Mouse (Mus musculus) kidney, adult 8-10 months (tissue): Measurements from ENCODE around the gene Gipc3.

Experiments used
- DNase-seq, 2 experiments: peaks; one replicate each; pipeline ENCODE4 v3.0.0; 2022

Gipc3 gene

DNA sequence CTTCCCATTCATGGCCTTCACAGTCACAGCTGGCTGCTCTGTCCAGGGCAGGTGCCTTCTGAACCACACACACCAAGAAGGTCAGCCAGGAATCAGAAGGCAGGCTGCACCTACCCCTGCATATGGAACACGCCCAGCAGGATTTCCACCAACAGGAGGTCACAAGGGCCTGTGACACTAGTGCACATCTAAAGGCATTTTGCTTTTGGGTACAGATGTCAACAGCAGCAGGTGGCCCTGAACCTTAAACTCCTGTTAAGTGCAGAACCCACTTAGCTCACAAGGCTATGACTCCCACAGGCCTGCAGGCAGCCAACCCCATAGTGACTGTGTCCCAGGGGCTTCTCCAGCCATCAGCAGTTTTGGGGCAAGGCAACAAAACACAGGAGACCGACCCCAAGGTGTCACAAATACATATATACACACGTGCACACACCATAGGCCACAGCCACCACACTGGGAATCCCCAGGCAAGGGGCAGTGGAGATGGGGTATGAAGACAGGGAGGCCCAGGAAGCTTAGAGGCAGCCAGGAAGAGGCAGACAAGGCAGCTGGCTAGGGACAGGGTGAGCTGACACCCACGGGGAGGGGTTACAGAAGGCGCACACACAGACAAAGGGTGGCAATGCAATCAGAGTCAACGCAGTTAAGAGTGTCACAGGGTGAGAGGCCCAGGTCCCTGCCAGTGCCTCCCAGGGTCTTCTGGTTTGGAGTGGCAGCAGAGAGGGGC is 23.6 kb upstream of the Gipc3 start:
- no peak for DNase-seq

DNA sequence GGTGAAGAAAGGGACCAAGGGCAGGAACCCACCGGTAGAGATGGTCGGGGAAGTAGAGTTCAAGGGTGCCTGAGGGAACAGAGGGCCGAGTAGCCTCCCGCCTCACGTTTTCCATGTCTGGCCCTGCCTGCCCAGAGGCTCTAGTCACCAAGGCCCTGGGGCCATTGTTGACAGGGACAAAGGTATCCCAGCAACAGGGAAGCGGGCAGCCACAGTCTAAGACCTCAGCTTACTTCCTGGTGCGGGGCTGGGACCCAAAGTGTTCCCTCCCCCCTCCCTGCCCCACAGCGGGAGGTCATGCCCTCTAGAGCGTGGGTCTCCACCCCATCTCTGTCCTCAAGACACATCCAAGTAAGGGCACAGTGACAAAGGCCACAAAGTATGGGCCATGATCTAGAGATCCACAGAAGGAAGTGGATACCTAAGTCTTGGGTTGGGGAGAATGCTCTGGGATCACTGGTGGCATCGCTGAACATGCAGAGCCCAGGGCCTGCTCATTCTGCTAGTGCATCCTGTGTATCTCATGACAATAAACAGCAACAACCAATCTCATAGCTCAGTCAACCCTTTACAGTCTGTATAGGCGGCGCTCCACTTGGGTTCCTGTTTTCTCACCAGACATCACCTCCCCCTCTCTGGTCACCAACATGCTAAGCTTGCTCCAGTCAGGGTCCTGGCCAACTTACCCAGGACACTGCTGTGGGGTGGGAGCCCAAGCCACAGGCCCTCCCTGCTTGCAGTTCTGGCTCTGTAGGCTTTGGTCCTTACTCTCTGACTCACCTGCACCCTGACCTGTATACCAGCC is 22.8 kb upstream of the Gipc3 start, which contains the start of gene 4930404N11Rik:
4930404N11Rik (minus strand) TSS at position 145 of the 805 bp plus-strand sequence.
- no peak for DNase-seq

DNA sequence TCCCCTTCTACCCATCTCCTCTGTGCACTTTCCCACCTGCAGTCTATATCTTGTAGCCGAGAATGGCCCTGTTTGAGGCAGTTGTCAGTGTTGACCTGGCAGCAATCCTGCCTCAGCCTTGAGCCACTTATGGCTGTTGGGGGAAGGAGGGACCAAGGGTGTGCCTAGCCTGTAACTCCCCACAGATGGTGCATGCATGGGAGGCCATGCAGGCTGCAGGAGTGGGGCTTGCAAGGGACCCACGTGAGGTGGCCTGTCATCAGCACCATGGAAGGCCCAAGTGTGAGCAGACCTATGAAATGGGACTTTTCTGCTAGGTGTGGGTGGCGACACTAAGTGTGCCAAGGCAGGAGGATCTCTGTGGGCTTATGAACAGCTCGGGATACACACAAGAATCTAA is 22.0 kb upstream of the Gipc3 start:
- DNase-seq = no peak

DNA sequence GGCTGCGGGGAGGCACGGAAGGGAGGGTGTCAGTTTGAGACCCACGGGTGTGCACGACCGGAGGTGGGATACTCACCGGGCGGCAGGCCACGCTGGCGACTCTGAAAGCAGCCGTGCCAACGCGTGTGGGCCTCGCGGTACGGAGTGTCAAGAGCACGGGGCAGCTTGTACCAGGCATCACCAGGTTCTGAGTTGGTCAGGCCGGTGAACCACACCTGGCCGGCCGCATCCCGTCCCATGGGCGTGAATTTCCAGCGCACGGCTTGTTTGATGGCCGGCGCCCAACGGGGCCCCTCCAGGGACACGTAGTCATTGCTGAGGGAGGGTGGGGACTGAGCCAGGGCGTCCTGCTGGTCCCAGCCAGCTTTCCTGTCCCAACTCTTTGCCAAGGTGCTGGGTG is 21.6 kb upstream of the Gipc3 start:
- no peak for DNase-seq

DNA sequence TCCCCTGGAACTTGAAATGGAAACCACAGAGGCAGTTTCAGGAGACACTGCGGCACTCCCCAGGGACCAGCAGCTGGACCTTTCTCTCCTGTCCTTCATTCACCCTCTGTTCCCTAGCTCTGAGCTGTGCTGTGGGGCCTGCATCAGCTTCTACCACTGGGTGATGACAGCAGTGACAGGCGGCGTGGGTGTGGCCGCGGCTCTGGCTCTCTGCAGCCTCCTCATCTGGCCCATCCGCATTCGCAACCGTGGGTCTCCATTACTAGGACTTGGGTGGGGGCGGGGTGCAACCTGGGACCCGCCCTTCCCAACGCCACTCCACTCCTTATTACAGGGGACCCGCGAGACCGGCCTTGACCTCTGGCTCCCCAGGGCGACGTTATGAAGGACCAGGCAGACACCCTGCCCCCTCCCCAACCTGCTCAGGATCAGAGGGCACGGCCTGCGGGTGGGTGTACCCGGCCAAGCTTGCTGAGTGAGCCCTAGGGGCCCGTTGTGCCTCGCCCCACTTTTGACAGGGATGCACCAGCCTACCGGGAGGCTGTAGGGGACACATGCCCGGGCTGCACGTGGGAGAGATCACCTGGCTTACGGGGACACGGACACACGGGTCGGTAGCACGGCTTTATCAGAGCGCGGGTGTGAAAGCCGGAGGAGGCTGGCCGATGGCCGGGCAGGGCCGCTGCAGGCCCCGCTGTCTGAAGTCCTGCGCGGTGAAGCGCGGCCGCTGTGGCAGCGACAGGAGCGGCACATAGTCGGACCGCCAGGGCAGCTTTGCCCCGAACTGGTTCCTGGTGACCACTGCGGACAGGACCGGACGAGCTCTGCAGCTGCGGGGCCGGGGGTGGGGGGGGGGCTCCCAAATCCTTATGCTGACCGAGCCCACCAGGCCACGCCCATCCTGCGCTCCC is 20.6 kb upstream of the Gipc3 start:
- no peak for DNase-seq

DNA sequence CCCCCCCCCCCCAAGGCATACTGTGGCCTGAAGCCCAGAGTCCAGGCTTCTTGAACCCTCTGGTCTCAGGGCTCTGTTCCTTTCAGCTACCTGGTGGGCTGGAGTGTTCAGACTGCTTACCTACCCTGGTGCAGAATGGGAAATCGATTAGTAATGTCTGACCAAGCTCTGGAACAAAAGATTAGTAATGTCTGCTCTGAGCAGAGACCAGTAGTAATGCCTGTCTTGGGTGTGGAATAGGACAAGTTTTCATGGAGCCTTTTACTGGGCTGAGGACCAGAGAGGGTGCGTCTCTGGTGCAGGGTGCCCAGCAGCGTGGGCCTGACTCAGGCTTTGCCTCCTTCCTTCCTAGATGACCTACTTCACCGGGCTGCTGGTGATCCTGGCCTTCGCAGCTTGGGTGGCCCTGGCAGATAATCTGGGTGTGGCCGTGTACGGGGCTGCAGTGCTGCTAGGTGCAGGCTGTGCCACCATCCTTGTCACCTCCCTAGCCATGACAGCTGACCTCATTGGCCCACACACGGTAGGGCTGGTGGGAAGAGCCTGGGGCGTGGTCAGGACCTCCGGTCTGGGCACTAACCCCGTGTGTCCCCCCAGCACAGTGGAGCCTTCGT is 19.4 kb upstream of the Gipc3 start:
- DNase-seq = no peak

DNA sequence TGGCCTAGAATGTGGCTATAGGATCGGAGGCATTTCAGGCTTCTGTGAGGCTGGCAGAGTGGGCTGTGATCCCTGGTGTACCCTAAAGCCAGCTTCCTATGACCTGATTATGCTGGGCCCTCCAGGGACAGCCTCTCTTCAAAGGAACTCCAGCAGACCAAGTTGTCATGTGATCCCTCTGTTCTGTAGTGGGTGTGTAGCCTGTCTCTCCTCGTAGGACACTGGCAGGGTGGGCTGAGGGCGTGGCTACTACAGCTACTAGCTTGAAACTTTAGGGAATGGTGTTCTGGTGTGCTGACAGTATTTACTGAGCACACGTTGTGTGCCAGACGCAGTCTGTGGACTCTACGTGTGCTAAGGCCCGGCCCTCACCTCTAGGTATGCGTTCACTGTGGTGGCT is 17.7 kb upstream of the Gipc3 start:
- DNase-seq = no peak

DNA sequence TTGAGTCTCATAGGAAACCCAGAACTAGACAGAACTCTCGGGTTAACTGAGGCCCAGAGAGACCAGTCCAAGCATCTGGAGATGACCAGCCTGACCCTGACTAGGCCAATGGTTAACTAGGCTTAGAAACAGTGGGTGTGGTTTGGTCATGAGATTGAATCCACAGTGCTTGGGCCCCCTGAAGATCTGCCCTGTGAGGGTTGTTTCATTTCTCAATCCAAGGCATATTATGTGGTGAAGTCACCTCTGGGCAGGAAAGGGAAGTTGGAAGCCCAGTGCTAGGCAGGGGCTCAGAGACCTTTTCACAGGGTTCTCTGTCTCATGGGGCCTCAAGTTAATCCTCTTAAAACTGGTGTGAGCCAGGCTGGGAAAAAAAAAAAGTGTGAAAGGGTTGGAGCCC is 15.8 kb upstream of the Gipc3 start:
- DNase-seq = peak; percentile 49 to 70

DNA sequence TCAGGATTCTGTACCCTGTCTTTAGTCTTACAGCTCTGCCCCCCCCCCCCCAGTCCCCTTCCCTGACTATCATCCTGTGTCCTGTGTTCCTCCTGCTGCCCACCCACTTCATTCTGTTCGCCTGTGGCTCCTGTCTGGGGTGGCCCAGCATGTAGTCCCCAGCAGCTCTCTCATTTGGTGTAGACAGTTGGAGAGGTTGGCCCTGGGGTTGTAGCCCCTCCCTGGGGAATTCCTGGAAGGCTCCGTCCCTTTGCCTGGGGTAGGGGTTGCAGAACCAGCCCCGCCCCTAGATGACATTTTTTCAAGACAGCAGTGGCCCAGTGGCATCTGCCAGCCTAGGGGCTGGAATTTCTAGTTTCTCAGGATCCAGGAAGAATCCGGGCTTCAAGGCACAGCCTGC is 15.1 kb upstream of the Gipc3 start:
- no peak for DNase-seq

DNA sequence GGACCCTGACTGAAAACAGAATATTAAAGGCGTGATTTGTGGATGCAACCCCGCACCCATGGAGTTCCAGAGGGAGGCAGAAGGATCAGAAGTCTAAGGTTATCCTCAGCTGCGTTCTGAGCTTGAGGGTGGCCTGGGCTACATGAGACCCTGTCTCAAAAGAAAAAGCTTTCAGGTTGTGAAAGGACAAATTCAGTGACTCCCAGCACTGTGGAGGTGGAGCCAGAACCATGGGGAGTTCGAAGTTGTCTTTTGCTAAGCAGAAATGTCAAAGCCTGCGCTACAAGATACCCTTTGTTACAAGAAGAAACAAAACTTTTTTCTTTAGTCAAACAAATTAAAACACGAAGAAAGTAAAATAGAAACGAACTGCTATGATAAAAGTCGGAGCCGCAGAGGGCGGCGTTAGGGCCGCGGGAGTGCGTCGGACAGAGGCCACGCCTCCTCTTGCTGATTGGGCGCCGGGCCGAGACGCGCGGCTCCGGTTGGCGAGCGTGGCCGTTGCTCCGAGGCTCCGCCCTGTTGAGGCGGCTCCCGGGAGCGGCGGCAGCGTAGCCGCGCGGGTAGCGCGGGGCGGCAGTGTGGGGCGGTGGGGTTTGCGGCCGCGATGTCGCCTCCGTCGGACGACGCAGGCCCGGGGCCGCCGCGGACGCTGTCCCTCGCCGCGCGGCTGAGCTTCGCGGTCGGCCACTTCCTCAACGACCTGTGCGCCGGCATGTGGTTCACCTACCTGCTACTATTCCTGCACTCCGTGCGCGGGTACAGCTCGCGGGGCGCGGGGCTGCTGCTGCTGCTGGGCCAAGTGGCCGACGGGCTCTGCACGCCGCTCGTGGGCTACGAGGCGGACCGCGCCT is 14.2 kb upstream of the Gipc3 start, which contains the start of gene Mfsd12:
Mfsd12 (plus strand) TSS at position 501 of the 854 bp plus-strand sequence.
- DNase-seq = peak; percentile 88 to 90

DNA sequence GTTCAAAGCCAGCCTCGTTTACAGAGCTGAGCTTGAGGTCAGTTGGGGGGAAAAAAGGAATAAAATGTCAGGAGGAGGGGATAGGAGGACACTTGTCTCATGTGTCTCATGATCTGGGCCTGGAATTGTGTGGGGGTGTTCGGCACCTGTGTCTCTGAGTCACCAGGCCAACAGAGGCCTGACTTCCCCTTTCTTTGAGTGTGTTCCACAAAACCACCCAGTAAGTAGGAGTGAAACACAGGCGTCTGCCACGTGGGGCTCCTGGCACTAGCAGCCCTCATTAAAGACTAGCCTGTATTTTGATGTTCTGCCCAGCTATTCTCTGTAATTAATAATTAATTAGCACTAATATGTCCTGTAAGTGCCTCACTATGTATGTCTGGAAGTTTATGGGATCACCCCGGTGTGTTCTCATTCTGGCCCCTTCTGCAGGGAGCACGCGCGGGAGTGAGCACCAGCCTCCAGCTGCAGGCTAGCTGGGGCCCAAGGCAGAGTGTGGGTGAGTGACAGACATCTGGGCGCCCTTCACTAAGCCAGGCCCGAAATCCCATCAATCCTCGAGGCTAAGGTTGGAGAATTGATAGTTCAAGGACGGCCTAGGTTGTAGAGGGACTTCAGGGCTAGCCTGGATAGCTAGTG is 13.4 kb upstream of the Gipc3 start:
- peak in 1 of 2 experiments; percentile 57 for DNase-seq

DNA sequence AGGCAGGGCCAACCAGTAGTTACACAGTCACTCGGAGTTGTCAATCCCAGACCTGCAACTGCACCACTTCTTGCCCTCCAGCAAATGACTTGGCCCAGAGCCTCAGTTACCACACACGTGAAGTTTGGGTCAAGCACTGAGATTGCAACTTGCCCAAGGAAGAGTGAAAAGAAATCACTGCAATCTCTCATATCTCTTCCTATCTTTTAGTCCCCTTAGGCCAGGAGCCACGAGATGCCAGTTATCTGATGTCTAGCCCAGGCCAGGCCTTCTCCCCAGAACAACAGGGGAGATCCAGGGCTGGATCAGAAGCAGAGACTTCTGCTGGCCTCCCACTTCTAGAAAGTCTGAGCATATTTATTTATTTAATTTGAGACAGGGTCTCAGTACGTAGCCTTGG is 12.5 kb upstream of the Gipc3 start:
- no peak for DNase-seq

DNA sequence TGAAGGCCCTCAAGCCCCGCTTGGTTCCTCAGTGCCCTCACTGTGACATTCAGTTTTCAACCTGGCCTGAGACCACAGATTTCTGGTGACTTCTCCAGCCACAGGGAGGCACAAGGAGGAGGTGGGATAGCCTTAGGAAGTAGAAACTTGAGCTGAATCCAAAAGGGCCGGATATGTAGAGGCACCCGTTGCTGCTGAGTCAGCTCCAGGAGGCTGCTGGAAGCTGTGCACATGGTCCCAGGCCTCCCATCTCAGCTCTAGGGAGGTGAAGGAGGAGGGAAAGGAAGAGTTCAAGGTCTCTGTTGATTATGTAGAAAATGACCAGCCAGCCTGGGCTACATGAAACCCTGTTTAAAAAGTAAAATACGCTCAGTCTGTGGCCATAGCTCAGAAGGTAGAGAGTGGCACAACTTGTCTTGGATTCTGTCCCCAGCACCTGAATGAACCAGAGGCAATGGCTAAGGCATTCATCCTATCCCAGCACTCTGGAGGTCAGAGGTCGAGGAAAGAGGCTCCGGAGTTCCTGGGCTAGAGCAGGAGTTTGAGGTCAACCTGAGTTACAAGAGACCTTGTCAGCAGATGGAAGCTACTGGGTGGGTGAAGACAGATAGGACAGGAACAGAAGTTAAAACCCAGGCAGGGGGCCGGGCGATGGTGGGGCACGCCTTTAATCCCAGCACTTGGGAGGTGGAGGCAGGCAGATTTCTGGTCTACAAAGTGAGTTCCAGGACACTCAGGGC is 11.8 kb upstream of the Gipc3 start:
- no peak for DNase-seq

DNA sequence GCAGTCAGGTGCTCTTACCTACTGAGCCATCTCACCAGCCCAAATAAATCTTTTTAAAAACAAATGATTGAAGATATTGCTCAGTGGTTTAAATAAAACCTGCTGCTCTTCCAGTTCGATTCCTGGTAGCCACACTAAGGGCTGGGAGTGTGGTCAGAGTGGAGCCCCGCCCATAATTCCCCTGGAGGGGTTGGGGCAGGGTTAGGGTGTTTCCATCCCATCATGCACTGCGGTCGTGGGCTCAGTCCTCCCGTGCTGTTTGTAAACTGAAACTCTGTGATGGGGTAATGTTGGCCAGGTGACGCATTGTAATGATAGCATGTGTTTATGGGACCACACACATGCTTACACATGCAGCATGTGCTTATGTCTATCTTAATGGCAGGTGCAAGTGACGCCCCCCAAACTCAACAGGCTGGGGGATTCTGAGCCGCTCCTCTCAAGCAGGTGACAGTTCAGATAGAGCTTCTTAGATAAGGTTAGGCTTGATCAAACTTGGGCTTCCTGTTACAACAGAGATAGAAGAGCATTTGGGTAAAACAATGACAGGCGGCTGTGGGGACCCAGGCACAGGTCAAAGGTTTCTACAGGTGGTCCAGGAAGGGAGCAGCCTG is 8.7 kb upstream of the Gipc3 start:
- DNase-seq = no peak

DNA sequence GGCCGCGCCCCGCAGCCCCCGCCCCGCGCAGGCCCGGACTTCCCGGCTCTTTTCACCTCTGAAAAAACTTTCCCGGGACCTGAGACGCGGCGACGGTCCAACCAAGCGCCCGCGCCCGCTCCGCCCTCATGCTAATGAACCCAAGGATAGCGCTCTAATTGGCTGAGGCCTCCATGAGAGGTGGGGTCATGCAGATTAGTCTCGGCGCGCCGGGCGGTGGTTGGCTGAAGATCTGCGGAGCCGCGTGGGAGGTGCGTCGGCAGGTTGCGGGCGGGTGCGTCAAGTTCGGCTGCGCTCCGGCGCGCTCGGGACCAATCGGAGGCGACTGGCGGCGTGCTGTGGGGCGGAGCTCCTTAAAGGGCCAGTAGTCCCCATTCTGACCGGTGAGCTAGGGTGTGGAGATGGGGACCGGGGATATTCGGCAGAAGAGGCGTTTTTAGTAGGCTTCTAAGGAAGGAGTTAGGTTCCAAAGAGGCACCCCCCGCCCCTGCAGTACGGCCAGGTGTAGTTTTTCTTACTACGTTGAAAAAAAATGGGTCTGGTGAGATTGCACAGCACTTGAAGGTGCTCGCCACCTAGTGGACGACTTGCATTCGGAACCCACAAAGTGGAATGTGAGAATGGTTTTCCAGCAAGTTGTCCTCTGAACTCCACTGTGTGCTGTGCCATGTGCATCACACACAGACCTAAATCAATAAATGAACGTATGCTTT is 7.4 kb upstream of the Gipc3 start, which contains the start of gene Hmg20b:
Hmg20b (minus strand) TSS at position 130 of the 713 bp plus-strand sequence.
- DNase-seq = peak; percentile 99

DNA sequence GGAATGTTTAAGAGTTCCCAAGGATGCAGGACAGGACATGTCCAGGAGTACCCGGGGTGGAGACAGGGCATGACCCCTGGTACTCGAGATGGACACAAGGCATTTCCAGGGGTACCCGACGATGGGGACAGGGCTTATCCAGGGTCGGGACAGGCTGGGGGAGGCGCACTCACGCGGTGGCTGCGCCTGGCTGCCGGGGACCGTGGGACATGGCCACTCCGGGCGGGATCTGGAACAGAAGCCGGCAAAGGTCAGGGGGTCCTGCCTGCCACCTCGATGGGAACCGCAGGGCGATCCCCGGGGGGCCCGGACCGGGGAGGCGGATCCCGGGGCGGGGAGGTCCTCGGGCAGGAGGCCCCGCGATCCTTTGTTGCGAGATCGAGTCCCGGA is 6.9 kb upstream of the Gipc3 start:
- DNase-seq = no peak

DNA sequence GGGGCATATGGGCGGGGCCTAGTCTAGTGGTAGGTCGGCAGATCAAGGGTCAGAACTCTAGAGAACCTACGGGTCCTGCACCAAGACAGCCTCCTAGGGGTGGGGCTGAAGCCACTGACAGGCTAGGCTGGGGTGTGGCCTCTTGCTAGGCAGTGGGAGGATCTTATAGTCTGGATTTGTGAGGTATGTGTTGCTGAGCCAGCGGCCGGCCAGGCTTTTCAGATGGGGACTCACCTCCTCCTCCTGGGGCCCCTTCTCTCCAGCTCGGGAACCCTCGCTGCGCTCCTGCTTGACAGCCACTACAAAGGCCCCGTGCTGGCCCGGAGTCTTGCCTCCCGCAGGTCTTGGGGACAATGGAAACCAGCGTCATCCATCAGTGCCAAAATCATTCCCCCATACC is 6.1 kb upstream of the Gipc3 start:
- DNase-seq = peak; percentile 71 to 79

DNA sequence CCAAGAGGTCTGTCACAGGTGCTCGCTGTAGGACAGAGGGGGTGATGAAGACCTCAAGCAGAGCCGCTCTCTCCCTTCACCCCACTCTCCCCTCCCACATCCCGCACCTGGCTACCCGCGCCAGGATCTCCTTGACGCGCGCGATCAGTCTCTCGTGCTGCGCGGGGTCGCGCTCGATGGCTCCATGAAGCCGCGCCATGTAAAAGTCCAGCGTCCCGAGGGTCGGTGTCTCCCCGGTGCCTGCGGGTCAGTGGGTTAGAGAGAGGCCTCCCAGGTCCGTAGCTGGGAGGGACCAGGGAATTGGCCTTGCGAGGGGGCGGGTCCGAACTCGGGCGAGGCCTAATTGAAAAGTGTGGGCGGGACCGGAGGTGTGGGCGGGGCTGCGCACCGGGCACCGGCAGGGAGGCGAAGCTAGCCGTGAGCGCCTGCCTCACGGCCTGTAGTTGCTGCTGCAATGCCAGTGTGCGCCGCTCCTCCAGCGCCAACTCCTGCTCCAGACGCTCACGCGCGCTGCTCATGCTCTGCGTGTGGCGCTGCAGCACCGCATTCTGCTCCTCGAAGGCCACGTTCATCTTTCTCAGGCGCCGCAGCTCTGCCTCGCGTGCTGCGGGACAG is 3.5 kb upstream of the Gipc3 start:
- DNase-seq = peak; percentile 83 to 84

DNA sequence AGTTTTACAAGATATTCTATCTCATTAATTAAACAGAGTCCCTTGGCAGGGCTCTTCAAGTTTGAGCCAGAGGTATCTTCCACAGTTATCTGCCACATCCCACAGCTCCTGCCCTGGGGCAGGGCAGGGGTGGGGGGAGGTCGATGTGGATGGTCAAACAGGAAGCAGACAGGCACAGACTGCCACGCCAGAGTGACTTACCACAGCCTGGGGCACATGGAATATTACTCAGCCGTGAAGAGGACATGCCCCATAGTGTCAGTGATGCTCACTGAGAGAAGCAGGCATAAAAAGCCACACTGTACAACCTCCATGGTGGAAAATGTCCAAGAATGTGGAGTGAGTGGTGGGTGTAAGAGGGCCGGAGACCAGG is 2.1 kb upstream of the Gipc3 start:
- DNase-seq = no peak
